Mouse (Mus musculus): Measurements from ENCODE around the gene Apaf1. TPM values are rescaled to one million over a fixed set of nuclear protein-coding genes. Genes with fewer than 3 reads are reported as not detected.

Gene Apaf1
- polyA plus RNA-seq, 1 experiment = 53.9 TPM

- Histone ChIP-seq H3K4me3 (ENCODE audit: insufficient read depth, low read length) (no peak overlapping the region), H3K27ac (ENCODE audit: insufficient read depth, low read length) (no peak overlapping the region), H3K4me1 (ENCODE audit: control insufficient read depth, insufficient read depth, low read length) (no peaks in the 10 kb centered on the region)
- no peak for TF ChIP-seq CTCF (IDR thresholded peaks at IDR 0.05; ENCODE audit: borderline replicate concordance, insufficient read depth, low read length)
- no peak for TF ChIP-seq POLR2A (IDR thresholded peaks at IDR 0.05; ENCODE audit: low read depth, low read length)
Observed at GRCm38 (mm10) chr10:90999899-91000298, 82.7 kb downstream of the Apaf1 start.

- TF ChIP-seq POLR2A (IDR thresholded peaks at IDR 0.05; ENCODE audit: low read depth, low read length) = no peak
- Histone ChIP-seq H3K4me3 (ENCODE audit: insufficient read depth, low read length) (no peak overlapping the region), H3K4me1 (ENCODE audit: control insufficient read depth, insufficient read depth, low read length) (no peaks in the 10 kb centered on the region), H3K27ac (ENCODE audit: insufficient read depth, low read length) (no peak overlapping the region)
Observed at GRCm38 (mm10) chr10:90993869-90994268, 88.7 kb downstream of the Apaf1 start.

- TF ChIP-seq CTCF (IDR thresholded peaks at IDR 0.05; ENCODE audit: borderline replicate concordance, insufficient read depth, low read length) = no peak
- TF ChIP-seq POLR2A (IDR thresholded peaks at IDR 0.05; ENCODE audit: low read depth, low read length) = no peak
- no peak overlapping the region for H3K4me3 ChIP-seq (ENCODE audit: insufficient read depth, low read length)
- no peak overlapping the region for H3K27ac ChIP-seq (ENCODE audit: insufficient read depth, low read length)
- H3K4me1 ChIP-seq (ENCODE audit: control insufficient read depth, insufficient read depth, low read length) = no peaks in the 10 kb centered on the region
Observed at GRCm38 (mm10) chr10:90992237-90992636, 90.3 kb downstream of the Apaf1 start.

- Histone ChIP-seq H3K4me3 (ENCODE audit: insufficient read depth, low read length) (no peak overlapping the region), H3K27ac (ENCODE audit: insufficient read depth, low read length) (no peak overlapping the region), H3K4me1 (ENCODE audit: control insufficient read depth, insufficient read depth, low read length) (no peaks in the 10 kb centered on the region)
- no peak for TF ChIP-seq POLR2A (IDR thresholded peaks at IDR 0.05; ENCODE audit: low read depth, low read length)
- TF ChIP-seq CTCF (IDR thresholded peaks at IDR 0.05; ENCODE audit: borderline replicate concordance, insufficient read depth, low read length) = no peak
Observed at GRCm38 (mm10) chr10:90990340-90990739, 92.2 kb downstream of the Apaf1 start.

- Histone ChIP-seq H3K4me3 (ENCODE audit: insufficient read depth, low read length) (no peak overlapping the region), H3K4me1 (ENCODE audit: control insufficient read depth, insufficient read depth, low read length) (no peaks in the 10 kb centered on the region), H3K27ac (ENCODE audit: insufficient read depth, low read length) (peak overlapping the region; percentile 40)
- TF ChIP-seq POLR2A (IDR thresholded peaks at IDR 0.05; ENCODE audit: low read depth, low read length) (no peak), CTCF (IDR thresholded peaks at IDR 0.05; ENCODE audit: borderline replicate concordance, insufficient read depth, low read length) (no peak)
Observed at GRCm38 (mm10) chr10:90983046-90983445, 99.5 kb downstream of the Apaf1 start.

- H3K27ac ChIP-seq (ENCODE audit: insufficient read depth, low read length) = no peak overlapping the region
- H3K4me3 ChIP-seq (ENCODE audit: insufficient read depth, low read length) = no peak overlapping the region
- H3K4me1 ChIP-seq (ENCODE audit: control insufficient read depth, insufficient read depth, low read length) = no peaks in the 10 kb centered on the region
- TF ChIP-seq POLR2A (IDR thresholded peaks at IDR 0.05; ENCODE audit: low read depth, low read length) (no peak), CTCF (IDR thresholded peaks at IDR 0.05; ENCODE audit: borderline replicate concordance, insufficient read depth, low read length) (no peak)
Observed at GRCm38 (mm10) chr10:90981811-90982210, 100.8 kb downstream of the Apaf1 start.

GRCm38 (mm10) chr10:90974491-90974890 is 108.1 kb downstream of the Apaf1 start:
- H3K4me1 ChIP-seq (ENCODE audit: control insufficient read depth, insufficient read depth, low read length) = peaks cover 10% of the 10 kb centered on the region
- no peak for TF ChIP-seq CTCF (IDR thresholded peaks at IDR 0.05; ENCODE audit: borderline replicate concordance, insufficient read depth, low read length)
- TF ChIP-seq POLR2A (IDR thresholded peaks at IDR 0.05; ENCODE audit: low read depth, low read length) = no peak

GRCm38 (mm10) chr10:90974084-90974483 is 108.5 kb downstream of the Apaf1 start:
- Histone ChIP-seq H3K27ac (ENCODE audit: insufficient read depth, low read length) (no peak overlapping the region), H3K4me3 (ENCODE audit: insufficient read depth, low read length) (no peak overlapping the region), H3K4me1 (ENCODE audit: control insufficient read depth, insufficient read depth, low read length) (peaks cover 10% of the 10 kb centered on the region)
- no peak for TF ChIP-seq CTCF (IDR thresholded peaks at IDR 0.05; ENCODE audit: borderline replicate concordance, insufficient read depth, low read length)
- TF ChIP-seq POLR2A (IDR thresholded peaks at IDR 0.05; ENCODE audit: low read depth, low read length) = no peak

More at GRCm38 (mm10) chr10:90974491-90974890, 108.1 kb downstream of the Apaf1 start:
- H3K27ac ChIP-seq (ENCODE audit: insufficient read depth, low read length) = no peak overlapping the region
- H3K4me3 ChIP-seq (ENCODE audit: insufficient read depth, low read length) = no peak overlapping the region

- TF ChIP-seq CTCF (IDR thresholded peaks at IDR 0.05; ENCODE audit: borderline replicate concordance, insufficient read depth, low read length) = no peak
- no peak for TF ChIP-seq POLR2A (IDR thresholded peaks at IDR 0.05; ENCODE audit: low read depth, low read length)
Observed at GRCm38 (mm10) chr10:90970560-90970959, 112.0 kb downstream of the Apaf1 start.

GRCm38 (mm10) chr10:90969355-90970174 is 113.0 kb downstream of the Apaf1 start:
- TF ChIP-seq CTCF (IDR thresholded peaks at IDR 0.05; ENCODE audit: borderline replicate concordance, insufficient read depth, low read length) = no peak
- no peak for TF ChIP-seq POLR2A (IDR thresholded peaks at IDR 0.05; ENCODE audit: low read depth, low read length)
- Histone ChIP-seq H3K27ac (ENCODE audit: insufficient read depth, low read length) (no peak overlapping the region), H3K4me3 (ENCODE audit: insufficient read depth, low read length) (peak overlapping the region; percentile 24), H3K4me1 (ENCODE audit: control insufficient read depth, insufficient read depth, low read length) (peaks cover 26% of the 10 kb centered on the region)

More at GRCm38 (mm10) chr10:90970560-90970959, 112.0 kb downstream of the Apaf1 start:
- Histone ChIP-seq H3K27ac (ENCODE audit: insufficient read depth, low read length) (no peak overlapping the region), H3K4me3 (ENCODE audit: insufficient read depth, low read length) (no peak overlapping the region), H3K4me1 (ENCODE audit: control insufficient read depth, insufficient read depth, low read length) (peaks cover 20% of the 10 kb centered on the region)
